Mouse (Mus musculus): Measurements from ENCODE around the gene Rnf128. TPM values are rescaled to one million over a fixed set of nuclear protein-coding genes. Genes with fewer than 3 reads are reported as not detected.

Gene Rnf128
- polyA plus RNA-seq (2016; fragmentation: Nextera tagmentation; extraction: Ambion mirVana), result 1.2 and 1.9 TPM in 2 replicates

- H3K9me3 ChIP-seq, result no peaks in the 10 kb centered on the region
- H3K4me3 ChIP-seq, result no peak within 1 kb of the TSS
- WGBS, result 87% methylated on average over 8 of the region's 8 CpGs
- no peak within 1 kb of the TSS for H3K27ac ChIP-seq
- no peaks in the 10 kb centered on the region for H3K36me3 ChIP-seq
- H3K27me3 ChIP-seq (replicated peaks), result no peaks in the 10 kb centered on the region
- no peaks in the 10 kb centered on the region for H3K4me1 ChIP-seq
- no peak for ATAC-seq (ENCODE audit: low FRiP score, low read depth)
- H3K9ac ChIP-seq, result no peak within 1 kb of the TSS
- H3K4me2 ChIP-seq (replicated peaks), result no peak within 1 kb of the TSS
These were observed at the start of gene Rnf128 for GRCm38 (mm10) chrX:139562925-139563461. Gene Rnf128 (plus strand): TSS chrX:139563316.

- 85% methylated on average over 2 of the region's 2 CpGs for WGBS
- no peaks in the 10 kb centered on the region for H3K4me1 ChIP-seq
- no peak overlapping the region for H3K4me2 ChIP-seq (replicated peaks)
- no peak overlapping the region for H3K4me3 ChIP-seq
- no peak for ATAC-seq (ENCODE audit: low FRiP score, low read depth)
- H3K27me3 ChIP-seq (replicated peaks), result no peaks in the 10 kb centered on the region
- no peaks in the 10 kb centered on the region for H3K9me3 ChIP-seq
- no peak overlapping the region for H3K27ac ChIP-seq
- no peak overlapping the region for H3K9ac ChIP-seq
- H3K36me3 ChIP-seq, result no peaks in the 10 kb centered on the region
These were observed 47.0 kb upstream of the Rnf128 start for GRCm38 (mm10) chrX:139516156-139516555.

- Histone ChIP-seq H3K4me1 (no peaks in the 10 kb centered on the region), H3K9me3 (no peaks in the 10 kb centered on the region), H3K4me2 (replicated peaks) (no peak overlapping the region), H3K36me3 (no peaks in the 10 kb centered on the region), H3K4me3 (no peak overlapping the region), H3K27ac (no peak overlapping the region), H3K9ac (no peak overlapping the region), H3K27me3 (replicated peaks) (no peaks in the 10 kb centered on the region)
- WGBS, result 87% methylated on average over 2 of the region's 2 CpGs
- ATAC-seq (ENCODE audit: low FRiP score, low read depth), result no peak
These were observed 43.9 kb upstream of the Rnf128 start for GRCm38 (mm10) chrX:139519251-139519650.

DNA sequence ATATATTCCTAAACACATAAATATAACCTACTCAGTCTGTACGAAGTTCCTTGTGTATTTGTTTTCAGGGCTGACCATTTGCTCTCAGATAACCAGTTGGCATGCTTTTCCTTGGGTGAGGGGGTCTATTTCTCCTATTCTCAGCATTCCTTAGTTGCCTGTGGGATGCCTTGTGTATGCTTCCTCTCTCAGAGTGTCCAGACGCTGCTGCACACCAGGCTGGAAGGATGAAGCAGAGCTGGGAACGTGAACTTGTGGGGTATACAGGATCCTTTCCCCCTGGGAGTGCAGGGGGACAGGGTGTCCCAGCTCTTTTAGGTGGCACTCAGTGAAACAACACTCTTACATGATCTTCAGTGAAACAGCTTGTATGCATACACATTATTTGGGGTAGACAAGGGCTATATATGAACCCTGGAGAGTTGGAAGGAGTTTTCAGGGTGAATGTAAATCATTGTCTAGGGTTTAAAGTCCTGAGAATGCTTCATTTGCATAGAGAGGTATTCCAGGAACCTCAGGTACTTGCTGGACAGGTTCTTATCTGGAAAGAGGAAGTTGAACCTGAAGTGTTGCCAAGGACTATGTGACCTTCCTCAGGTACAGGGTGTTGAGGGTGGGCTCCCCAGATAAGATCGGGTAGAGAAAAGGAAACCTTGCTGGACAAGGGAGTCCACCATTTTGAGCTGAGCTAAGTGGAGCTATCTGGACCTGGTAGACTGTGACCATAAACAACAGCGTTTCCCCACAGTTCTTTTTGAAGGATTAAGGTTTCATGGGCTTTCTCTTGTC is 38.6 kb upstream of the Rnf128 start:
- 76% methylated on average over 5 of the region's 5 CpGs for WGBS
- ATAC-seq (ENCODE audit: low FRiP score, low read depth), result no peak
- H3K4me1 ChIP-seq, result no peaks in the 10 kb centered on the region

DNA sequence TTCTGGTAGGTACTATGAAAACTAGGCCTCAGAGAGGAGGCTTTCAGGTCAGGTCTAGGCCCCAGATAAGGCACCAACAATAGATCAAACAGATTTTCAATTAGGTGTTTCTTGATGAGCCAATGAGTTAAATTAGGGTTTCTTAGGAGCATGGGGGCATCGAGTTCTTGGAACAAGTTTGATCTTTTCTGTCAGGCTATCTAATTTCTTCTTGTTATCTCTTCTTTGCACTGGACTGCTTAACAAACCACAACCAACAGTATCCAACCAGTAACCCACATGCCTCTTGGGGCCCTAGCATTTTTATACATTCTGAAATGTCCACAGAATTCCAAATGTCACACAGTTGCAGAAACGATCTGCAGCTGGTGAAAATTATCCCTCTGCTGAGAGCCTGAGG is 37.4 kb upstream of the Rnf128 start:
- Histone ChIP-seq H3K4me2 (replicated peaks) (no peak overlapping the region), H3K4me3 (no peak overlapping the region), H3K27ac (no peak overlapping the region), H3K9me3 (no peaks in the 10 kb centered on the region), H3K27me3 (replicated peaks) (no peaks in the 10 kb centered on the region), H3K4me1 (no peaks in the 10 kb centered on the region), H3K36me3 (no peaks in the 10 kb centered on the region), H3K9ac (no peak overlapping the region)
- ATAC-seq (ENCODE audit: low FRiP score, low read depth), result no peak
- WGBS, result 81% methylated on average over 2 of the region's 2 CpGs

More for the DNA sequence above, 38.6 kb upstream of the Rnf128 start:
- H3K9me3 ChIP-seq, result no peaks in the 10 kb centered on the region
- no peak overlapping the region for H3K4me3 ChIP-seq
- no peak overlapping the region for H3K4me2 ChIP-seq (replicated peaks)
- no peaks in the 10 kb centered on the region for H3K36me3 ChIP-seq
- H3K9ac ChIP-seq, result no peak overlapping the region
- no peak overlapping the region for H3K27ac ChIP-seq
- H3K27me3 ChIP-seq (replicated peaks), result no peaks in the 10 kb centered on the region

DNA sequence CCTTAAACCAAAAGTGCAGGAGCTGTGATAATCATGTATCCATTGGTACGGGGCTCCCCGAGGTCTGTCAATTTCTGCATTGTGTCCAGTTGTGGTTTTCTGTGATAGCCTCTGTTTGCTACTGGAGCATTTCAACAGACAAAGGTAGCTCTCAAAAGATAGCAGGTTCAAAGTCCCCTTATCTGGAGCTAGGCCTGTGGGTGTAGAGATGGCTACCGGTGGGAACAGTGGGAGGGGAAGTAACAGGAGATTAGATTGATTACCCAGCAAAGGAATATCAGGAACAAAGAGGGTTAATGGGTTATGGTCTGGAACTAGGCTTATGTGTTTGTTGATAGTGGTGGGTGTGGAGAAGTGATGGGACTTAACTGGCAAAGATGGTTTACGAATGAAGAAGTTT is 36.1 kb upstream of the Rnf128 start:
- no peak for ATAC-seq (ENCODE audit: low FRiP score, low read depth)
- Histone ChIP-seq H3K4me2 (replicated peaks) (no peak overlapping the region), H3K4me3 (no peak overlapping the region), H3K27me3 (replicated peaks) (no peaks in the 10 kb centered on the region), H3K9ac (no peak overlapping the region), H3K9me3 (no peaks in the 10 kb centered on the region), H3K27ac (no peak overlapping the region), H3K4me1 (no peaks in the 10 kb centered on the region), H3K36me3 (no peaks in the 10 kb centered on the region)
- 92% methylated on average over 4 of the region's 4 CpGs for WGBS

DNA sequence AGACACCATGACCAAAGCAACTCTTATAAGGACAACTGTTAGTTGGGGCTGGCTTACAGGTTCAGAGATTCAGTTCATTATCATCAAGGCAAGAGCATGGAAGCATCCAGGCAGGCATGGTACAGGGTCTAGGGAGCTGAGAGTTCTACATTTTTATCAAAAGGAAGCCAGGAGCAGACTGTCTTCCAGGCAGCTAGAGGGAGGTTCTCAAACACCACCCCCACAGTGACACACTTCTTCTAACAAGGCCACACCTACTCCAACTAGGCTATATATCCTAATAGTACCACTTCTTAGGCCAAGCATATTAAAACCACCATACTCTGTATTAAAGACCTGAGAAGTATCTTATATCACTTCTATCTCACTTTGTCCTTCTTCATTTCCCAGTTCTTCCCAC is 33.4 kb upstream of the Rnf128 start:
- Histone ChIP-seq H3K27me3 (replicated peaks) (no peaks in the 10 kb centered on the region), H3K4me3 (no peak overlapping the region), H3K4me1 (no peaks in the 10 kb centered on the region), H3K36me3 (no peaks in the 10 kb centered on the region), H3K9me3 (no peaks in the 10 kb centered on the region), H3K27ac (no peak overlapping the region), H3K9ac (no peak overlapping the region), H3K4me2 (replicated peaks) (no peak overlapping the region)
- no peak for ATAC-seq (ENCODE audit: low FRiP score, low read depth)

DNA sequence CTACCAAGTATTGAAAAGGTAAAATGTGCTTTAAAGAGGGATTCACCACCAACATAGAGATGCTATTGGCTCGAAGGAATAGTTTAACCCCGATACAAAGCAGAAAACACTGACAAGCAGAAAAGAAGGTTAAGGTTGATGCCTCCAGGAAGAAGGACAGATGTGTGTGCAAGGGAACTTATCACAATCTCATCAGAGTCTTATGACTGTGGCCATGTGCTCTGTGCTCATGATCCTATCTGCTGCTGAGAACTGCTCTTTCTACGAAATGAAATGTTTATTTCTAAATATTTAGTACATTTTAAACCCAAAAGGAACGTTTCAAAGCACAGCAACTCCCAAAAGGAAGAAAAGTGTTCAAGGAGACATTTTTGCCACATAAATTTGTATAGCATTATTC is 30.8 kb upstream of the Rnf128 start:
- H3K27ac ChIP-seq, result no peak overlapping the region
- H3K4me1 ChIP-seq, result no peaks in the 10 kb centered on the region
- H3K9ac ChIP-seq, result no peak overlapping the region
- no peaks in the 10 kb centered on the region for H3K27me3 ChIP-seq (replicated peaks)
- H3K4me2 ChIP-seq (replicated peaks), result no peak overlapping the region
- H3K4me3 ChIP-seq, result no peak overlapping the region
- no peak for ATAC-seq (ENCODE audit: low FRiP score, low read depth)
- no peaks in the 10 kb centered on the region for H3K36me3 ChIP-seq
- no peaks in the 10 kb centered on the region for H3K9me3 ChIP-seq
- 80% methylated on average over 4 of the region's 4 CpGs for WGBS

GRCm38 (mm10) chrX:139537641-139538397 is 25.3 kb upstream of the Rnf128 start:
- H3K9ac ChIP-seq, result no peak overlapping the region
- 72% methylated on average over 5 of the region's 5 CpGs for WGBS
- H3K36me3 ChIP-seq, result no peaks in the 10 kb centered on the region
- ATAC-seq (ENCODE audit: low FRiP score, low read depth), result no peak
- H3K27ac ChIP-seq, result no peak overlapping the region
- no peaks in the 10 kb centered on the region for H3K4me1 ChIP-seq
- H3K4me3 ChIP-seq, result no peak overlapping the region
- no peaks in the 10 kb centered on the region for H3K9me3 ChIP-seq
- no peaks in the 10 kb centered on the region for H3K27me3 ChIP-seq (replicated peaks)
- H3K4me2 ChIP-seq (replicated peaks), result no peak overlapping the region

GRCm38 (mm10) chrX:139543726-139544125 is 19.4 kb upstream of the Rnf128 start:
- H3K4me2 ChIP-seq (replicated peaks), result no peak overlapping the region

DNA sequence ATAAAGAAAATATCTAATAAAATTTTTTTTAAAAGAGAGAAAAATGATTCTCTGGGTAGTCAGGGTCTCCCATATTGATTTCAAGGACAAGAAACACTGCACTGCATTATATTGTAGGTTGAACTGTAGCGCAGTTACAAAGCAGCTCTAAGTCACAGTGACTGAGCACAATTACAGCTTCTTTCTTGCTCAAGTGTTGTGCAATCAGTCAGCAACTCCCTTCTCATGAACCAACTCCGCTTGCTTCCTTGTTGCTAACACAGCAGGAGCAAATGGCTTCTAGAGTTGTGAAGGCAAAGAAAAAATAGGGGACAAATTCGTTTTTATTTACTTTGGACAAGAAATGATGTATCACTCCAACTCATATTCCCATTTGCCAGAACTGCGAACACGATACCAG is 12.7 kb upstream of the Rnf128 start:
- no peak for ATAC-seq (ENCODE audit: low FRiP score, low read depth)
- H3K27me3 ChIP-seq (replicated peaks), result no peaks in the 10 kb centered on the region
- no peaks in the 10 kb centered on the region for H3K9me3 ChIP-seq
- no peaks in the 10 kb centered on the region for H3K36me3 ChIP-seq
- H3K27ac ChIP-seq, result no peak overlapping the region
- H3K4me2 ChIP-seq (replicated peaks), result no peak overlapping the region
- H3K4me3 ChIP-seq, result no peak overlapping the region
- no peak overlapping the region for H3K9ac ChIP-seq
- 76% methylated on average over 5 of the region's 5 CpGs for WGBS
- H3K4me1 ChIP-seq, result no peaks in the 10 kb centered on the region

More at GRCm38 (mm10) chrX:139543726-139544125, 19.4 kb upstream of the Rnf128 start:
- no peaks in the 10 kb centered on the region for H3K36me3 ChIP-seq
- no peak overlapping the region for H3K9ac ChIP-seq
- no peaks in the 10 kb centered on the region for H3K9me3 ChIP-seq
- H3K27ac ChIP-seq, result no peak overlapping the region
- ATAC-seq (ENCODE audit: low FRiP score, low read depth), result no peak
- H3K27me3 ChIP-seq (replicated peaks), result no peaks in the 10 kb centered on the region
- H3K4me1 ChIP-seq, result no peaks in the 10 kb centered on the region
- H3K4me3 ChIP-seq, result no peak overlapping the region
- 79% methylated on average over 7 of the region's 7 CpGs for WGBS

GRCm38 (mm10) chrX:139552090-139552489 is 11.0 kb upstream of the Rnf128 start:
- no peak for ATAC-seq (ENCODE audit: low FRiP score, low read depth)
- Histone ChIP-seq H3K9me3 (no peaks in the 10 kb centered on the region), H3K4me3 (no peak overlapping the region), H3K27me3 (replicated peaks) (no peaks in the 10 kb centered on the region), H3K36me3 (no peaks in the 10 kb centered on the region), H3K27ac (no peak overlapping the region), H3K9ac (no peak overlapping the region), H3K4me2 (replicated peaks) (no peak overlapping the region), H3K4me1 (no peaks in the 10 kb centered on the region)
- WGBS, result 86% methylated on average over 2 of the region's 2 CpGs
